Mouse (Mus musculus) embryonic facial prominence, embryonic 11.5 days (tissue): ENCODE measurements around the gene Prpf6. TPM values are rescaled to one million over a fixed set of nuclear protein-coding genes. Genes with fewer than 3 reads are reported as not detected.

Source experiments
- ATAC-seq: fragments of 200-750 bp; cut with Nextera tagmentation; replicated peaks from 2 replicates; pipeline ENCODE4 v1.8.0; 2017; ENCODE audit warnings: low read depth; ENCODE audit not compliant: insufficient number of reproducible peaks, low FRiP score, low TSS enrichment
- DNase-seq: peaks from one replicate; pipeline ENCODE4 v3.0.0-alpha.2; 2015; ENCODE audit warnings: low spot score
- H3K27ac ChIP-seq: fragments of 300-500 bp; sonication (generic); replicated peaks from 2 replicates; pipeline ENCODE4 v1.5.1; 2014; ENCODE audit warnings: mild to moderate bottlenecking, low read depth, low read length, control low read depth
- H3K27me3 ChIP-seq: fragments of 300-500 bp; sonication (generic); 2 replicates; pipeline ENCODE4 v1.6.1; 2014; ENCODE audit warnings: mild to moderate bottlenecking, low read length, moderate library complexity, mixed read lengths; ENCODE audit not compliant: control insufficient read depth, insufficient read depth
- H3K36me3 ChIP-seq: fragments of 300-500 bp; sonication (generic); replicated peaks from 2 replicates; pipeline ENCODE4 v1.6.1; 2014; ENCODE audit warnings: low read depth, mild to moderate bottlenecking, low read length, moderate library complexity, mixed read lengths; ENCODE audit not compliant: control insufficient read depth, insufficient read depth
- H3K4me1 ChIP-seq: fragments of 300-500 bp; sonication (generic); 2 replicates; pipeline ENCODE4 v1.6.1; 2014; ENCODE audit warnings: low read length, mixed read lengths; ENCODE audit not compliant: control insufficient read depth, insufficient read depth
- H3K4me2 ChIP-seq: fragments of 300-500 bp; sonication (generic); 2 replicates; pipeline ENCODE4 v1.6.1; 2014; ENCODE audit warnings: low read depth, mild to moderate bottlenecking, control low read depth, low read length, moderate library complexity
- H3K4me3 ChIP-seq: fragments of 300-500 bp; sonication (generic); 2 replicates; pipeline ENCODE4 v1.5.1; 2014; ENCODE audit warnings: low read depth, low read length, control low read depth
- H3K9ac ChIP-seq: fragments of 300-500 bp; sonication (generic); replicated peaks from 2 replicates; pipeline ENCODE4 v1.6.1; 2014; ENCODE audit warnings: mild to moderate bottlenecking, control low read depth, low read length
- H3K9me3 ChIP-seq: fragments of 300-500 bp; sonication (generic); replicated peaks from 2 replicates; pipeline ENCODE4 v1.6.1; 2016; ENCODE audit warnings: mild to moderate bottlenecking, low read length, inconsistent platforms, mixed read lengths; ENCODE audit not compliant: control insufficient read depth
- WGBS: fragments of 180-500 bp; shearing (Covaris S2); extraction: QIAGEN DNeasy Blood & Tissue Kit; methylation state at CpG from one replicate; pipeline ENCODE4 v1.1.7; 2014; 5-methylcytosine and 5-hydroxymethylcytosine counted together
- polyA plus RNA-seq: library from polyadenylated mRNA; unstranded; fragments of >200 nt; fragmentation: Nextera tagmentation; extraction: Ambion mirVana; gene quantifications from 2 replicates; pipeline ENCODE4 v1.2.1, GENCODE M21; 2014

Prpf6 gene
- polyA plus RNA-seq, 1 experiment from 2014 or later = 80.3 TPM

DNA sequence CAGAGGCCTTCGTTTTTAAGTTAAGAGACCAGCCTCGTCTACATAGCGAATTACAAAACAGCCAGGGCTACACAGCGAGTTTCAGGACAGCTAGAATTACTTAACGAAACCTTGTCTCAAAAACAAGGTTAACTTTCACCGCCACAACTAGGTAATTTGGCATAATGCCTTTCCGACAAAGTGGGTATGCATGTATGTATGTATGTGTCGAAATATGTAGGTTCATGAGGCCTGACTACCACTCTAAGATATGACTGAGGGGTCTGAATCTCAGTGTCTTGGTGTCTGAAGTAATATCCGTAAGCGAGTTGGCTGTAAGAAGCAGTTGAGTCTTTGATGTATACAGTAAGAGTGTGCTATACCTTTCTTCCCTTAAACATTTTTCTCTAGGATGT is 10.1 kb downstream of the Prpf6 start:
- Histone ChIP-seq H3K9me3 (no peaks in the 10 kb centered on the region), H3K4me2 (peak overlapping the region; percentile 78), H3K27me3 (no peaks in the 10 kb centered on the region), H3K27ac (no peak overlapping the region), H3K4me3 (peak overlapping the region; percentile 96), H3K9ac (peak overlapping the region; percentile 83), H3K36me3 (no peaks in the 10 kb centered on the region), H3K4me1 (peaks cover 3% of the 10 kb centered on the region; the same call in 1 of the 2 replicates)
- ATAC-seq = no peak
- 32% methylated on average over 10 of the region's 10 CpGs for WGBS
- no peak for DNase-seq

DNA sequence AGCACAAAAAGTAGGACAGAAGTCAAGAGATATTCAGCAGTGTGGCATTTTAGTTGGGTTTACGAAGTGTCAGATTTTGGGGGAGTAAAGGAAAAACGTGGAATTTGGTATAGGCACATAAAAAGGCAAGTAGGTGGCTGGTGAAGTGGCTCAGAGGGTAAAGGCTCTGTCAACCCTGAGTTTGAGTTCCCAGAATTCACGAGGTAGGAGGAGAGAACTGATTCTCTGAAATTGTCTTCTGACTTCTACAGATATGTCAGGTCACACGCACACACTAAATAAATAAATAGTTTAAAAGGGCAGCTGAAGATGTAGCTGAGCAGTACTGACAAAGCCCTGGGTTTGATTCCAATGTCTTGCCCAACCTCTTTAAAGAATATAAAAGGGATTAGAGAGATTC is 10.7 kb downstream of the Prpf6 start:
- DNase-seq (no peak), ATAC-seq (no peak)
- Histone ChIP-seq H3K27me3 (no peaks in the 10 kb centered on the region), H3K4me2 (no peak overlapping the region), H3K36me3 (no peaks in the 10 kb centered on the region), H3K4me1 (peaks cover 3% of the 10 kb centered on the region; the same call in 1 of the 2 replicates), H3K9me3 (no peaks in the 10 kb centered on the region), H3K9ac (no peak overlapping the region), H3K27ac (no peak overlapping the region), H3K4me3 (peak overlapping the region; percentile 96; the same call in 1 of the 2 replicates)
- 73% methylated on average over 4 of the region's 4 CpGs for WGBS

DNA sequence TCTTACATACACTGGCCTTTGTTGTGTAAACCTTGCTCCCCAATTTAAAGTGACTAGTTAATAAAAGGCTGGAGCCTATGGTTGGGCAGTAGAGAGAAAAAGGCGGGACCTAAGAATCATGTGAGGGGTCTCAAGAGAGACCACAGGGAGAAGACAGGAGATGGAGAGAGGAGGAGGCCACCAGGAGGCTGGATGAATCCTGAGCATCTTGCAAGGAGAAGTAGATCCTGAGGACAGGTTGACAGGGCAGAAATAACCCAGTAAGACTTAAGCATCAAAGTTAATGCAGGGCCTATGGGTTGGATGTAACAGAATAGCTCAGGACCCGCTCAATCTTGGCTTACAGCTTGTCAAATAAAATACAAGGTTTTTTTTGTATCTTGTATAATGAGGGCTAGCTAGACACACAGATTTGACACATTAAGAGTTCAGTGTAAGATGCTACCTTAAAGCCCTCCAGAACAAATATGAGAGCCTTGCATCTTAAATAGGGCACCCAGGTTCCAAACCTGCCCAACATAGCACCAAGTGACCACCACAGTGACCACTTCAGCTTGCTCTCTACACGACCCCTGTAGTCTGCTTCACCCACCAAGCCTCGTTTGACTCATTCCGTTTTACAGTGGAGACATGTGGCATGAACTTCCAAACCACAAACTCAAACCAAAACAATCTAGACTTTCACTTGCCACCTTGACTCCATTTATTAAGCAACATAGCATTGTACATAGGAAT is 27.3 kb downstream of the Prpf6 start:
- no peak for ATAC-seq
- Histone ChIP-seq H3K9me3 (no peaks in the 10 kb centered on the region), H3K27me3 (no peaks in the 10 kb centered on the region), H3K9ac (no peak overlapping the region), H3K4me2 (no peak overlapping the region), H3K36me3 (peaks cover 7% of the 10 kb centered on the region; the same call in 1 of the 2 replicates), H3K27ac (no peak overlapping the region), H3K4me1 (no peaks in the 10 kb centered on the region), H3K4me3 (no peak overlapping the region)
- no peak for DNase-seq
- 87% methylated on average over 5 of the region's 5 CpGs for WGBS

- no peaks in the 10 kb centered on the region for H3K27me3 ChIP-seq
- no peak overlapping the region for H3K9ac ChIP-seq
- no peaks in the 10 kb centered on the region for H3K9me3 ChIP-seq
- no peak overlapping the region for H3K4me2 ChIP-seq
- DNase-seq (peak; percentile 28), ATAC-seq (no peak)
- H3K36me3 ChIP-seq = peaks cover 7% of the 10 kb centered on the region; the same call in 1 of the 2 replicates
- H3K4me1 ChIP-seq = no peaks in the 10 kb centered on the region
- no peak overlapping the region for H3K27ac ChIP-seq
- no peak overlapping the region for H3K4me3 ChIP-seq
Measured at GRCm38 (mm10) chr2:181623401-181623800, 31.7 kb downstream of the Prpf6 start.

GRCm38 (mm10) chr2:181628471-181628870 is 36.8 kb downstream of the Prpf6 start:
- no peak overlapping the region for H3K9ac ChIP-seq
- no peak overlapping the region for H3K4me3 ChIP-seq
- H3K27ac ChIP-seq = no peak overlapping the region
- DNase-seq (no peak), ATAC-seq (no peak)
- no peaks in the 10 kb centered on the region for H3K27me3 ChIP-seq
- no peak overlapping the region for H3K4me2 ChIP-seq
- no peaks in the 10 kb centered on the region for H3K4me1 ChIP-seq
- H3K9me3 ChIP-seq = no peaks in the 10 kb centered on the region
- no peaks in the 10 kb centered on the region; the same call in none of the 2 replicates for H3K36me3 ChIP-seq

DNA sequence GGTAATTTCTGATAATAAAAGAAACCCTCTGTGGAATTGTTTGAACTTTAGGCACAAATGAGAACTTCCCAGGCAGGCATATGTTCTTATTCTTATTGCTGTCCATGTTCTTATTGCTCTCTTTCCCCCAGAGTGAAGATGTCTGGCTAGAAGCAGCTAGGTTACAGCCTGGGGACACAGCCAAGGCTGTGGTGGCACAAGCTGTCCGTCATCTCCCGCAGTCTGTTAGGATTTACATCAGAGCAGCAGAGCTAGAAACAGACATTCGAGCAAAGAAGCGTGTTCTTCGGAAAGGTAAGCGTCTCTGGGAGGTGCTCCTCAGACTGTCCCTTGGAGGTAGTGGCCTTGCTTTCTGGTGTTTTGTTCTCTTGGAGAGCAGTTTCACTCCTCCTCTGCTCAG is 41.0 kb downstream of the Prpf6 start:
- H3K4me3 ChIP-seq = no peak overlapping the region
- H3K4me2 ChIP-seq = no peak overlapping the region
- peaks cover 6% of the 10 kb centered on the region for H3K36me3 ChIP-seq
- no peaks in the 10 kb centered on the region for H3K4me1 ChIP-seq
- ATAC-seq = no peak
- H3K9me3 ChIP-seq = no peaks in the 10 kb centered on the region
- no peak for DNase-seq
- 93% methylated on average over 6 of the region's 6 CpGs for WGBS
- no peaks in the 10 kb centered on the region for H3K27me3 ChIP-seq
- H3K27ac ChIP-seq = no peak overlapping the region
- no peak overlapping the region for H3K9ac ChIP-seq

DNA sequence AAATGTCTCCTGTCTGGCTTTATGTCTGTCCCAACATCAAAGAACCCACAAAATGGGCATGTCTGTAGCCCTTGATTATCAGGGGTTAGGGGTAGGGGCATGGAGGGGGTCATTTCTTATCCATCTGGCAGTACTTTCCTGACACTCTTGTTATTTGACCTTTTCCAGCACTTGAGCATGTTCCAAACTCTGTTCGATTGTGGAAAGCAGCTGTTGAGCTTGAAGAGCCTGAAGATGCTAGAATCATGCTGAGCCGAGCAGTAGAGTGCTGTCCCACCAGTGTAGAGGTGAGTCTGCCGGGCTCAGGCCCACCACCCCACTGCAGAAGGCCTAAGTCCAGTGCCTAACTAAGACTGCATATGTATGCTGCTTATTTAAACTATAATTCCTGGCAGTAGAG is 44.2 kb downstream of the Prpf6 start:
- Histone ChIP-seq H3K9ac (no peak overlapping the region), H3K4me1 (no peaks in the 10 kb centered on the region), H3K27ac (no peak overlapping the region), H3K4me3 (no peak overlapping the region), H3K9me3 (no peaks in the 10 kb centered on the region), H3K4me2 (no peak overlapping the region), H3K36me3 (peaks cover 9% of the 10 kb centered on the region), H3K27me3 (no peaks in the 10 kb centered on the region)
- DNase-seq (no peak), ATAC-seq (no peak)
- 85% methylated on average over 3 of the region's 3 CpGs for WGBS

DNA sequence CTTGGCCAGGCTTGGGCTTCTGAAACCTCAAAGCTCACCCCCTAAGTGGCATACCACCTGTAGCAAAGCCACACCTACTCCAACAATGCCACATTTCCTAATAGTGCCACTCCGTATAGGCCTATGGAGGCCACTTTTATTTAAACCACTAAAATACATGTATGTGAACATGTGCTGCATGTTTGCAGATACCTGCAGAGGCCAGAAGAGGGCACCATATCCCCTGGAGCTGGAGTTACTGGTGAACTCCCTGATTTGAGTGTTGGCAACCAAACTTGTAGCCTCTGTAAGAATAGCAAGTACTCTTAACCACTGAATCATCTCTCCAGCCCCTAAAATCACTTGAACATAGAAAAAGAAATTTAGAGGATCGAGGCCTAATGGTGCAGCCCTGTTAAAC is 52.7 kb downstream of the Prpf6 start:
- DNase-seq (peak; percentile 65), ATAC-seq (peak; percentile 49; the same call in 1 of the 2 replicates)
- Histone ChIP-seq H3K4me2 (no peak overlapping the region), H3K4me3 (no peak overlapping the region), H3K27me3 (no peaks in the 10 kb centered on the region), H3K27ac (no peak overlapping the region), H3K9ac (no peak overlapping the region), H3K9me3 (no peaks in the 10 kb centered on the region), H3K4me1 (no peaks in the 10 kb centered on the region), H3K36me3 (peaks cover 10% of the 10 kb centered on the region)
- WGBS = 90% methylated on average over 2 of the region's 2 CpGs
